Mouse (Mus musculus) kidney, adult 8-10 months (tissue): ENCODE results near the gene Zfp982.
"Not testable (repeated sequence)": the region's sequence is repeated elsewhere in the genome, so short reads cannot be mapped to it uniquely, and the experiment has no call there.

Experiments used
- DNase-seq, 2 experiments: peaks; one replicate each; pipeline ENCODE4 v3.0.0; 2022

The Zfp982 gene

DNA sequence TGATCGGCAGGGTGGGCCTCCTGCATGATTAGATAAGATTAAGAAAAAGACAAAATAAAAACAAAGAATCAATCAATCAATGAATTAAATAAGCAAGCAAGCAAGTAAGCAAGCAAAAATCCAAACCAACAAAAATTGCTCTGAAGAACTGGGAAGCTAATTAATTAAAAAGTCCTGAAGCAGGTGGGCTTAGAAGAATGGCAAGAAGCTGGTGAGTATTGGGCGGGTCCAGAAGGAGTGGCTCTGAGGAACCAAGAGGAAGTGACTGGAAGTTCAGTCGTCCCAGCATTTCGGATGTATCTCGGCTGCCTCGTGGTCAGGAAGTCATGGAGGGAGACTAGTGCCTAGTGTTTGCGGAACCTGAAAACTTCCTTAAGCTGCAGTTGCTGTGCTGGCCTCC lies at the start of gene Zfp982:
TSS of gene Zfp982 (plus strand) at position 301 of the 400 bp plus-strand sequence.
- DNase-seq, result not testable (repeated sequence)

DNA sequence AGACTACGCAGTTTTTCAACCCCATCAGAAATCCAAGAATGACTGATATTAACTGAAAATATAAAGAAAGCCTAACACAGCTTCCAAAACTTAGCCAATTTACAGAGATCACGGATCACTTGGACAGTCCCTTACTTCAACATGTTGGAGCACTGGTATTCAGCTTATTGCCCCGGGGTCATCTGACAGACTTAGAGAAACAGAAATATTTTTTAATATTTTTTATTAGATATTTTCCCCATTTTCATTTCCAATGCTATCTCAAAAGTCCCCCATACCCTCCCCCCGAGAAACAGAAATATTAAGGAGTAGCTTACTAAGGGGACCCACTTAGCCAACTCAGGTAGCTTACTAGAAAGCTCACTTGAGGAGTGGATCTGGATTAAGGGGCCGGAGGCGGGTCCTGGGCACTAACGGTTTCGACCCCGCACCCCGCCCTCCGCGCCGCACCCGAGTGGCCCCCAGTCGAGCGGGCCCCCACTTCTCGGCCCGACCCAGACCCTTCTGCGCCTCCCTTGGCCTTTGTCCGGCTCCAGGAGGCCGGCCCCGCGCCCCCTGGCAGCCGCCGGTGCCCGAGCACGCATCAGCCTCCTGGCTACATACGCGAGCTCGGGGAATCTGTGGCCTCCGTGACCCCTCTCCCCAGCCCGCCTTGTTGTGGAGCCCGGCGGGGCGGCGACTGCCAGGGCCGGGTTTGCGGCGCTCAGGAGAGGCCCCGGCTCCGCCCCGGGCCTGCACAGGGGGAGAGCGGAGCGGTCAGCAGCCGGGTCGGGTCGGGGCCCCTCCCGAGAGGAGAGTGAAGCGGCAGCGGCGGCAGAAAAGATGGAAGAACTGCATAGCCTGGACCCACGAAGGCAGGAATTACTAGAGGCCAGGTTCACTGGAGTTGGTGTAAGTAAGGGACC lies 49.3 kb upstream of the Zfp982 start:
- DNase-seq, result not testable (repeated sequence)

DNA sequence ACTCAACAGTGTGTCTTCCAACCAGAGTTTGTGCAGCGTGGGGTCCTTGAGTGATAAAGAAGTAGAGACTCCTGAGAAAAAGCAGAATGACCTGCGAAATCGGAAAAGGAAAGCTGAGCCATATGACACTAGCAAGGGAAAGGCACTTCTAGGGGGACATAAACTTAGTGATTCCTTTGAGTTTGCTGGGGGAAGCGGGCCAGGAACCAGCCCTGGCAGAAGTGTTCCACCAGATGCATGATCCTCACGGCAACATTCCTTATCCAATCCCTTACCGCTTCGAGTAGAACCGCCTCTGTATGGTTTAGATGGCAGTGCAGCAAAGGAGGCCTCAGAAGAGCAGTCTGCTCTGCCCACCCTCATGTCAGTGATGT lies 48.7 kb upstream of the Zfp982 start:
- DNase-seq, result not testable (repeated sequence)

DNA sequence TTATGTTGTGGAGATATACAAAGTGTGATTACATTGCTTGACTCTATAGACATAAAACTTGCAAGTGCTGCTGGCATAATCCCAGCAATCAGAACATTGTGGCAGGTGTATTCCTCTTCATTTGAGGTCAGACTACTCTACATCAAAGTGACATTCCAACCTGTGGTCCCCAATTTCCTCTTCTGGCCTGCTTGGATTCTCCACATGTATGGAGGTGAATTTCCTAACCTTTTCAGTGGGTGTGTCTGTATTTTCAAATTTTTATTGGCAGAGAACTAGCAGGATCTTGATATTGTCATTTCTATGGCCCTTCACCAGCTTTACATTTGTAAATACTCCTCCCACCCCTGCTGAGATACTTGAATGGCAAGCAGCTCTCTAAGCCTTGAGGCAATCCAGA lies 46.8 kb upstream of the Zfp982 start:
- DNase-seq, result not testable (repeated sequence)

DNA sequence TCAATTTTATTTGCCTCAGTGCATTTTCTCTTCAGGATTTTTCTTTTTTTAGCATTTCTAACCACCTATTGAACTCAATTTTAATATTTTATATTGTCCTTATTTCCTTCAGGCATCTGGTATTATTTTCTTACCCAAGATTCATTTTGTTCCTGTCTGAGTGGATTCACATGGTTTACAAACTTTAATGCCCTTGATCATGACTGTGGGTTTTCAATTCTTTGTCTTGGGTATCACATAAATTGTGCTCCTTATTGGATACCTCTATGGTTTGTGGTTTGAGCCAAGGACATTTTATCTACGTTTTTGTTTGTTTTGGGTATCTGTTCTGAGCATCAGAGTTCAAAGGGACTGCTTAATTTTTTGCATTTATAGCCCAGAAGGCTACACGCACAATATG lies 43.9 kb upstream of the Zfp982 start:
- DNase-seq, result no peak

DNA sequence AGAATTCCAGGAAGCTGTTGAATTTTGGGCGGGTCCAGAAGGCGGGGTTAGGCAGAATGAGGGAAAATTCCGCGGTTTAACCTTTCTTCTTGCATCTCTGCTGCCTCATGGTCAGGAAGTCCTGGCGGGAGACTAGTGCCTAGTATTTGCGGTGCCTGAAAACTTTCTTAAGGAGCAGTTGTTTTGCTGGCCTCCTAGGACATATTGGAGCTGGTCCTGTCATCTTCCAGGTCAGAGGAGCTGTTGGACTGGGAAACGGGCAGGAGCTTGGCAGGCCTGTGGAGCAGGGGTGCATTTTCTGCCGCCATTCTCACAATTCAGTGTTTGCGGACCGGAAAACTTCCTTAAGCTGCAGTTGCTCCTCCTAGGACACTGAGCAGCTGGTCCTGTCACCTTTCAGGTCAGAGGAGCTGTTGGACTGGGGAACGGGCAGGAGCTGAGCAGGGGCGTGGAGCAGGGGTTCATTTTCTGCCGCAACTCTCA lies 43.1 kb upstream of the Zfp982 start:
- DNase-seq, result no peak

- DNase-seq, result not testable (repeated sequence)
These were observed 42.2 kb upstream of the Zfp982 start for GRCm38 (mm10) chr4:147449986-147450385.

GRCm38 (mm10) chr4:147467207-147467606 lies 25.0 kb upstream of the Zfp982 start:
- DNase-seq, result not testable (repeated sequence)

- not testable (repeated sequence) for DNase-seq
These were observed 6.8 kb downstream of the Zfp982 start for GRCm38 (mm10) chr4:147498772-147499613.

DNA sequence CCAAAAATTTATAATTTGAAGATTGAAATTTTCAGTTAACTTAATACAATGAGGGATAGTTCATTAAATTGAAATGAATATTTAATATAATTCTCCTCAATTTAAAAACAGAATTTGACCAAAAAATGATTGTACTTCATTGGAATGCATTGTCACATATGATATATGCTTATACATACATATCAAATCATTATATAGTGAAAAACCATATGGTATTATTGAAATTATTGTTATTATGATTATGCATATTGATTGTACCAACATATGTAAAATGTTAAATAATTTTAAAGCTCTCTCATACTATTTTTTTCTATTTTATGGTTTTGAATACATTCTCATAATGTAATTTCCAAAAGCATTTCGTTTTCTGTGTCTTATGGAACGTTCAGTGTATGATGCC lies 17.0 kb downstream of the Zfp982 start:
- DNase-seq, result no peak

- no peak for DNase-seq
These were observed 26.8 kb downstream of the Zfp982 start for GRCm38 (mm10) chr4:147518981-147519380.

DNA sequence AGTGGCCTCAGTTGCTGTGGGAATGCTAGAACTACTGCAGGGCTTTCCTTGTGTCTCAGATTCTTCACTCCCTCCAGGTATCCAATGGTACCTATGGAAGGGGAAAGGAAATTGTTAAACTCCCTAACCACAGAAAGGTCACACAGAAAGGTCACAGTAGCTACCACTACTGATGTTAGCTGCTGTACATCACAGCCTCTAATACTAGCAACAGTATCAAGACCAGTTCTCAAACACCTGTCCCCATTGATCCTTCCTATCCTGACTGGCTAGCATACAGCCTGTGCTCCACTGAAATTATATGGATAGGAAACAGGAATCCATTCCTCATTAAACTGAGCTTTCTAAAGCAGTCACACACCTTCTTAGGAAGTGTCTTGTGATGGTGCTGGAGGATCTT lies 27.9 kb downstream of the Zfp982 start:
- DNase-seq, result no peak

DNA sequence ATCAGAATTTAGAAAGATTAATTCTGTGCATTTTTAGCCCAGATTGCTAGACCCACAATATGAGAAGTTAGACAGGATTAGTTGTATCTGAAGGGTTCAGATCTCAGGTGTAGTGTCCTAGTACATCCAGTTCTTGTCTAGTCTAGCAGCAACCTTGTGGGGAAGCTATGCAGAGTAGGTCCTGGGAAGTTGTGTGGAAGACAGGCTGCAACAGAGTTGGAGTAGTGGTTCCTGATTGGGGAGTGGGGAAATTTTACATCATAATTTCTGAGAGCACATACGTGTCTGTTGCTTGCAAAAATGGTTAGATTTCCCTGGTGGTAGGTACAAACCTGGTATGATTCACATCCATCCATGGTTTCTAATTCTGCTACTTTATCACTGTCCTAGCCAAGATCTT lies 32.9 kb downstream of the Zfp982 start:
- DNase-seq, result no peak

DNA sequence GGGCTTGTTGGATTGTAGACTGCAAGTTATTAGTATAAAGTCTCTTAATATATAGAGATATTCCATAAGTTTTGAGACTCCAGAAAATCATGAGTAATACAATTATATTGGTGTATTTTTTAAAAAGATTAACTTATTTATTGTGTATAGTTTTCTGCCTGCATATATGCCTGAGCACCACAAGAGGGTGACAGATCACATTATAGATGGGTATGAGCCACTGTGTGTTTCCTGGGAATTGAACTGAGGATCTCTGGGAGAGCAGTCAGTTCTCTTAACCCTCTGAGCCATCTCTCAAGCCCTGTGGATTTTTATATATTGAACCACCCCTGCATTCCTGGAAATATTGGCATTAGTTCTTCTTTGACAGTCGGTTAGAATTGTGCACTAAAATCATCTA lies 38.1 kb downstream of the Zfp982 start:
- DNase-seq, result no peak

- DNase-seq, result not testable (repeated sequence)
These were observed 43.7 kb downstream of the Zfp982 start for GRCm38 (mm10) chr4:147535916-147536315.

- no peak for DNase-seq
These were observed 45.5 kb downstream of the Zfp982 start for GRCm38 (mm10) chr4:147537702-147538101.

GRCm38 (mm10) chr4:147539918-147540317 lies 47.7 kb downstream of the Zfp982 start, which contains the start of gene Gm16503:
Gene Gm16503, plus strand, starts transcription at chr4:147540218.
- DNase-seq, result not testable (repeated sequence)

- DNase-seq, result no peak
These were observed 48.9 kb downstream of the Zfp982 start for GRCm38 (mm10) chr4:147541105-147541504.

DNA sequence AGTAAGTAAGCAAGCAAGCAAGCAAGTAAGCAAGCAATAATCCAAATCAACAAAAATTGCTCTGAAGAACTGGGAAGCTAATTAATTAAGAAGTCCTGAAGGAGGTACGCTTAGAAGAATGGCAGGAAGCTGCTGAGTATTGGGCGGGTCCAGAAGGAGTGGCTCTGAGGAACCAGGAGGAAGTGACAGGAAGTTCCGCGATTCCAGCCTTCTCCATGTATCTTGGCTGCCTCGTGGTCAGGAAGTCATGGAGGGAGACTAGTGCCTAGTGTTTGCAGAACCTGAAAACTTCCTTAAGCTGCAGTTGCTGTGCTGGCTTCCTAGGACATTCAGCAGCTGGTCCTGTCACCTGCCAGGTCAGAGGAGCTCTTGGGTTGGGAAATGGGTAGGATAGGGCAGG lies 60.9 kb downstream of the Zfp982 start, which contains the start of gene Zfp985:
TSS of gene Zfp985 (plus strand) at position 207 of the 400 bp plus-strand sequence.
- not testable (repeated sequence) for DNase-seq

DNA sequence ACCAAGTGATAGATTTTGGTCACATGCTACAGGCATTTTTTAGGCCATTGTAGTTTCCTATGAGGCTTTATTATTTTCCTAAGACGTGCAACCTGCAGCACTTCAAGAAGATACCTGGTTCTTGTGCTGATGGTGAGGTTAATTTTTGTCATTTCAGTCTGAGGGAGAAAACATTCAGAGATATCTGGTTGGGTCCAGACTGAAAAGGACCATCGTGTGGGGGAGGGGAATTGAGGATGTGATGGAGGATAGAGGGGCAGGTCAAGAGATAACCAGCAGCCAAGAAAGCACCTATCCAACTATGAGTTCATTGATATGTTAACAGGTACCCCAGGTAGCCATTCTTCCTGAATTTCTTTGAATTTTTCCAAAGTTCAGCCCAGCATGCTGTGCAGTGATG lies 62.1 kb downstream of the Zfp982 start:
- DNase-seq, result not testable (repeated sequence)

DNA sequence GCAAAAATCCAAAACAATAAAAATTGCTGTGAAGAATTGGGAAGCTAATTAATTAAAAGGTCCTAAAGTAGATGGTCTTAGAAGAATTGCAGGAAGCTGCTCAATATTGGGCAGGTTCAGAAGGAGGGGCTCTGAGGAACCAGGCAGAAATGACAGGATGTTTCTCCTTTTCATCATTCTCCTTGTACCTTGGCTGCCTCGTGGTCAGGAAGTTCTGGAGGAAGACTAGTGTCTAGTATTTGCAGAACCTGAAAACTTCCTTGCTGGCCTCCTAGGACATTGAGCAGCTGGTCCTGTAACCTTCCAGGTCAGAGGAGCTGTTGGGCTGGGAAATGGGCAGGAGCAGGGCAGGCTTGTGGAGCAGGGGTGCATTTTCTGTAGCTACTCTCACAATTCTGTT lies 64.7 kb downstream of the Zfp982 start:
- not testable (repeated sequence) for DNase-seq

GRCm38 (mm10) chr4:147558011-147558410 lies 65.8 kb downstream of the Zfp982 start:
- not testable (repeated sequence) for DNase-seq

DNA sequence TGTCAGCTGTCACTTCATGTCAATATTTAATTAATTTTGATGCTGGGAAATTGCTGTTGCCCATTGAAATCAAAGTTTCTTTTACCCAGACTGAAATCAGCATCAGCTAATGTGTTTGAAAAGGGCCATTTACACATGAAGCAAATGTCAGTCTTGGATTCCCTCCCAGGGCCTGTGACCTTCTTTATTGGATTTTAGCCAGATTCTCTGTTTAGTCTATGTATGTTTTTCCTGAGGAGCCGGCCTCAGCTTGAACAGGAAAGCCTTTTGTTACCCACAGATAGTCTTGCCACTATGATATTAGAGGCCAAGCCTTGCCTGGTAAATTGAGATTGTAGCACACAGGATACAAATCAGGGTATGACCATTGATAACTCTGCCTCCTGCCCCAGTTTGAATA lies 66.9 kb downstream of the Zfp982 start:
- DNase-seq, result peak in 1 of 2 experiments; percentile 32
